Mouse (Mus musculus) lung, postnatal 0 days (tissue): ENCODE results near the gene Cyth1.

ENCODE experiments used
- CTCF ChIP-seq: IDR thresholded peaks from 2 replicates; pipeline ENCODE4 v1.5.1; 2016; ENCODE audit warnings: antibody characterized with exemption, mild to moderate bottlenecking
- EP300 ChIP-seq: IDR thresholded peaks from 2 replicates; pipeline ENCODE4 v1.6.1; 2016; ENCODE audit warnings: antibody characterized with exemption, mild to moderate bottlenecking, control low read depth

DNA sequence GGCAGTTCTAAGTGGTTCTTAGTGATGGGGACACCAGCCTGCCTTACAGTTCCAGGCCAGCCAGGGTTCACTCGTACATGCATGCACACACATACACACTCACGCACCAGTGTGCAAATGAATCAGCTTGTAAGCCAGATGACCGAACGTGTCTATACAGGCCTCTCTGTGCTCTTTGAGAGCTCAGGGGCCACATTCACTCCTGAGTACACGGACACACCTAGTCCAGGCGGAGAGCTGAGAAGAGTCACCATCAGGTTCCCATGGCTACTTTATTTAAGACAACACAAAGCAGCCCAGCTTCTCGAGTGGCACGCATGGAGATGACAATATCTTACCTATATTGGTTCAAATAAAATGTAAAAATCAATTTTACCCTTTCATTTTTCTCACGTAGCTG, 38.0 kb upstream of the Cyth1 start:
- no peak for TF ChIP-seq CTCF
- TF ChIP-seq EP300 = no peak
